In the genomic region with DNA sequence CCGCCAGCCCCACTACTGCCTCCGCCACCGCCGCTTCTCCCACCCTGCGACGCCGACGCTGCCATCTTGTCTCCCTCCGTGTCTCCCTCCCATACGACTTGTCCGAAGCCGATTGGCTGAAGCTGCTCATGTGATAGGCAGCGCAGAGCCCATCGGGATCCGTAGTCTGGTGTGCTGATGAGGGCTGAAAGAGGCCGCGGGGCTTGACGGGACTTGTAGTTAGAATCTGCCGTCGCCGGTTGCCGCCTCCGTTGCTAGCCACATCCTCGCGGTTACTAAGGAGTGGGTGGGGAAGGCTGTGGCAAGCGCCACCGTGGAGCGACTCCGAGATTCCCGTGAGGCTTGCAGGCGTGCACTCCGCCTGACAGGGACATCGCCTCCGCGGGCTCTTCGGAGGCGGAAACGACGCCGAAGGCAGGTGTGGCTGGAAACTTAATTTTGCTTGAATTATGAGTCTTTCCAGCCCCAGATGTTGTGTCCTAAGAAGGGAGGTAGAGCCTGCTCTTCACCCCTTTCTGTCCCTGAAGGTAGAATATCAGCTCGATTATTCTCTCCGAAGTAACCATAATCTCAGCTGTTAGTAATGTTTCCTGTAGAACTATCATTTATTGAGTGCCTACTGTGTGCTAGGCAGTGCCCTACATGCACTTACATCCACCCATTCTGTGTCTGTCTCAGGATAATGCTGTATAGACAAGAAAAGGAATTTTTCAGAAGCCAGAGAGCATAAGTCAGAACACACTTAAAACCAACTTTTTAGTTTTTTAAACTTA, we compare ENCODE assay signal across 8 mouse cellular contexts. TPM values are rescaled to one million over a fixed set of nuclear protein-coding genes. Genes with fewer than 3 reads are reported as not detected.
A peak's percentile ranks its signal among the peaks of the same experiment; 100 is the strongest.
DNase-seq lines count a peak whose midpoint lies in the region; ATAC-seq and TF ChIP-seq lines count a peak whose summit lies in the region.

A gene (plus strand): TSS at position 304 of the 773 bp plus-strand sequence.

- peak; percentile 100 for DNase-seq in ZHBTc4 (ENCODE audit: low read depth, low spot score)
- DNase-seq in gastrocnemius, adult 2 months = peak; percentile 97
- peak; percentile 99 for DNase-seq in hindbrain, postnatal 0 days (ENCODE audit: low spot score)
- peak; percentile 96 to 97 for DNase-seq in left cerebral cortex, adult 2 months (ENCODE audit: extremely low spot score in 1 of 2, low spot score in 2 of 2)
- DNase-seq in right cerebral cortex, adult 2 months (ENCODE audit: low spot score in 2 of 2) = peak; percentile 99
- peak; percentile 97 for DNase-seq in urinary bladder, postnatal 14 days (ENCODE audit: low spot score)

- H3K27me3 ChIP-seq in hindbrain, postnatal 0 days (ENCODE audit: insufficient read depth, low read length) = no peaks in the 10 kb centered on the region

- peak within 1 kb of the TSS; percentile 82 for H3K4me2 ChIP-seq in hindbrain, postnatal 0 days (ENCODE audit: low read depth, low read length)

- ATAC-seq in common myeloid progenitor, adult 5-6 weeks (replicated peaks; ENCODE audit: low read depth, poor library complexity, severe bottlenecking) = peak; percentile 99
- ATAC-seq in hindbrain, postnatal 0 days = peak; percentile 99
- peak; percentile 98 for ATAC-seq in megakaryocyte, adult 5-6 weeks (ENCODE audit: poor library complexity, severe bottlenecking)

- H3K27ac ChIP-seq in gastrocnemius, adult 2 months = peak within 1 kb of the TSS; percentile 95
- H3K27ac ChIP-seq in hindbrain, postnatal 0 days = peak within 1 kb of the TSS; percentile 86
- peak within 1 kb of the TSS; percentile 98 for H3K27ac ChIP-seq in left cerebral cortex, adult 2 months

- WGBS in hindbrain, postnatal 0 days = under 1% methylated on average over 42 of the region's 42 CpGs

- intact Hi-C loops in gastrocnemius, adult 2 months (cut with DNase I) = no loop called here
- intact Hi-C loops in left cerebral cortex, adult 2 months (cut with DNase I) = loop anchor here (2.0 to 10.0 kb wide), 2 partner anchors 30 to 374 kb away; a partner anchor contains a TSS

- peaks cover 8% of the 10 kb centered on the region for H3K4me1 ChIP-seq in hindbrain, postnatal 0 days (ENCODE audit: insufficient read depth, low read length)

- H3K9me3 ChIP-seq in hindbrain, postnatal 0 days (ENCODE audit: low read length) = no peaks in the 10 kb centered on the region

- H3K9ac ChIP-seq in hindbrain, postnatal 0 days (replicated peaks; ENCODE audit: low read length) = peak within 1 kb of the TSS; percentile 82

- H3K36me3 ChIP-seq in hindbrain, postnatal 0 days (ENCODE audit: insufficient read depth, low read length) = peaks cover 2% of the 10 kb centered on the region; the same call in 1 of the 2 replicates

- TF ChIP-seq CTCF in gastrocnemius, adult 2 months (IDR thresholded peaks at IDR 0.05) = no peak
- TF ChIP-seq CTCF in hindbrain, postnatal 0 days (IDR thresholded peaks at IDR 0.05; ENCODE audit: low read depth) = no peak
- no peak for TF ChIP-seq CTCF in left cerebral cortex, adult 2 months (IDR thresholded peaks at IDR 0.05)

- H3K4me3 ChIP-seq in gastrocnemius, adult 2 months = peak within 1 kb of the TSS; percentile 99
- H3K4me3 ChIP-seq in hindbrain, postnatal 0 days (ENCODE audit: low read length) = peak within 1 kb of the TSS; percentile 88
- H3K4me3 ChIP-seq in left cerebral cortex, adult 2 months = peak within 1 kb of the TSS; percentile 79

RNA-seq across cellular contexts. Expression of the gene that starts here (rescaled TPM):
- total RNA-seq in common myeloid progenitor, adult 5-6 weeks (2017) = not detected in 2 replicates
- under 1 TPM; 0.11 to 0.59 TPM for total RNA-seq in gastrocnemius, adult 2 months (2021)
- total RNA-seq in hindbrain, postnatal 0 days (2014; rRNA removed) = 1.7 and 2.6 TPM in 2 replicates
- polyA plus RNA-seq in hindbrain, postnatal 0 days (2015; fragmentation: Nextera tagmentation; extraction: Ambion mirVana) = 1.0 and 1.3 TPM in 2 replicates
- total RNA-seq in left cerebral cortex, adult 2 months (2021) = 1 to 10 TPM in 1 of 2 experiments, under 1 TPM in 1; 0.77 to 1.6 TPM
- 0.11 TPM in 1 of 2 replicates, not detected in the other for total RNA-seq in megakaryocyte, adult 5-6 weeks (2015)
- not detected in 2 replicates for total RNA-seq in megakaryocyte, adult 5-6 weeks (2017)

Comparison
In these comparisons a context has a peak if more than half of its experiments do, and no peak if none do; other contexts are left out.
1. Peak in every context shown above with its lines: DNase-seq, ATAC-seq, H3K4me3 ChIP-seq and H3K27ac ChIP-seq.
2. Peak in ATAC-seq in common myeloid progenitor, adult 5-6 weeks; RNA of the gene not detected or under 1 TPM.
3. Peak in DNase-seq, H3K4me3 ChIP-seq and H3K27ac ChIP-seq in gastrocnemius, adult 2 months; RNA of the gene not detected or under 1 TPM.
4. Peak in ATAC-seq in megakaryocyte, adult 5-6 weeks; RNA of the gene not detected or under 1 TPM.